Mouse (Mus musculus) R1 (cell line): ENCODE measurements around the gene Poldip2.
"Not testable (repeated sequence)": the region's sequence is repeated elsewhere in the genome, so short reads cannot be mapped to it uniquely, and the experiment has no call there.

Source experiments
- DNase-seq: peaks from one replicate; pipeline ENCODE4 v3.0.0-alpha.2; 2018; ENCODE audit warnings: low read depth, low spot score

The Poldip2 gene

DNA sequence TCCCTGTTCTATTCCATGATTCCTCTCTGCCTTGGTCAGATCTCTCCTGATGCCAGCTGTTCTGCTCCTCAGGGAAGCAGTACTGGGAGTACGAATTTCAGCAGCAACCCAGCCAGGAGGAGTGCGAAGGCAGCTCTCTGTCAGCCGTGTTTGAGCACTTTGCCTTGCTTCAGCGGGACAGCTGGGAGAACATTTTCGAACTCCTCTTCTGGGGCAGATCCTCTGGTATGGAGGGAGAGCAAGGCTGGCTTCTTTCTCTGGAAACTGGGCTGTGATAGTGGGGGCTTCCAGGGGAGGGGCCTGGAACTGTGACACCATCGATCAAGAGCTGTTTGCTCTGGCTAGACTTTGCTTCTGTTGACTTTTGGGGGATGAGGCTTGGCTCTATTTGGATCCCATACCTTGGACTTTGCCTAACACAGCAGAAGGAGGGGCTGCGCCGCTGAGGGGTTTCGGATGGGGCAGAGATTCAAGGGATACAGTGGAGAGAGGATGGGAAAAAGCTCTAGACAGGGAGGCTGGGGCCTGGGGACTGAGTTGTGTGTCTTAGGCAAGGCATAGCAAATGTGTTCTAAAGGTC lies 11.3 kb upstream of the Poldip2 start:
- no peak for DNase-seq

DNA sequence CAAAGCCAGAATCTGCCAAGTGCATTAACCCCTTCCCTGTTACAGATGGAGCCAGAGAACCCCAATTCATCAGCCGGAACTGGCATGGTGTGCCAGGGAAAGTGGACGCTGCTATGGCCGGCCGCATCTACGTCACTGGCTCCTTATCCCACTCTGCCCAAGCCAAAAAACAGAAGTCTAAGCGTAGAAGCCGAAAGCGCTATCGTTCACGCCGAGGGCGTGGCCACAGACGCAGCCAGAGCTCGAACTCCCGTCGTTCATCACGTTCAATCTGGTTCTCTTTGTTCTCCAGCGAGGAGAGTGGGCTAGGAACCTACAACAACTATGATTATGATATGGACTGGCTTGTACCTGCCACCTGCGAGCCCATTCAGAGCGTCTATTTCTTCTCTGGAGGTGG lies 10.5 kb upstream of the Poldip2 start:
- DNase-seq, result peak; percentile 28

DNA sequence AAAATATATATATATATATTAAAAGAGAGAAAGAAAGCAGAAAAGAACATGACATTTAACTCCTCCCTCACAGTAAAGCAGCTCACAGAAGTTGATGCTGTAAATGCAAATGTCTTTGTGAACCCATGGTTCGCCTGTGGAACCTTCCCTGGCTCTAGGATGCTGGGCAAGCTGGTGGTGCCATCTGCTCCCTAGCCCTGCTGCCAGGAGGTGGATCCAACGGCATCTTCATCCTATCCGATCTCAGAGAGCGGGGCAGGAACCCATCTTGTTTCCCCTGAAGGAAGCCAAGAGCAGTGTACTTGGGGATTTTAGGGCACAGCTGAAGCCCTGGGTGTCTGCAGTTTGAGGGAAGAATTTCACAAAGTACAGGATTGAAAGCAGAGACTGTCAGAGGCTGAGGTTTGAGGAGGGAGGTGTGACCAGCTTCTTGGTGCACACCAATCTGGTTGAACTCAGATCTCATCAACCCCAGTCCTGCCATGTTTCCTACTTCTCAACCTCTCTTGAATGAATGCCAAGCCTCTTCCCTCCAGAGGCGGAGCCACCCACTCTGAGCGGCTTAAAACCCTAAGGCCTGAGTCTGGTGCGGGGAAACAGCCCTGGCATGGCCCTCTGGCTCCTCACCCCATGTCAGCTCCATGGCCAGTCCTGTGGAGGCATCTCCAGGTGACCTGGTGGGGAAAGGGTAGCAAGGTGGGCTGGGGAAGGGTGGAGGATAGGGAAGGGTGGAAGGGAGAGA lies 8.9 kb upstream of the Poldip2 start, which contains the start of gene Sebox:
Gene Sebox, plus strand, starts transcription at position 539 of the 742 bp plus-strand sequence.
- no peak for DNase-seq

- no peak for DNase-seq
Measured at GRCm38 (mm10) chr11:78505430-78505829, 6.6 kb upstream of the Poldip2 start.

- peak; percentile 51 for DNase-seq
Measured at GRCm38 (mm10) chr11:78509148-78509547, 2.8 kb upstream of the Poldip2 start.

- peak; percentile 59 for DNase-seq
Measured at GRCm38 (mm10) chr11:78513106-78513790, 1.3 kb downstream of the Poldip2 start.

DNA sequence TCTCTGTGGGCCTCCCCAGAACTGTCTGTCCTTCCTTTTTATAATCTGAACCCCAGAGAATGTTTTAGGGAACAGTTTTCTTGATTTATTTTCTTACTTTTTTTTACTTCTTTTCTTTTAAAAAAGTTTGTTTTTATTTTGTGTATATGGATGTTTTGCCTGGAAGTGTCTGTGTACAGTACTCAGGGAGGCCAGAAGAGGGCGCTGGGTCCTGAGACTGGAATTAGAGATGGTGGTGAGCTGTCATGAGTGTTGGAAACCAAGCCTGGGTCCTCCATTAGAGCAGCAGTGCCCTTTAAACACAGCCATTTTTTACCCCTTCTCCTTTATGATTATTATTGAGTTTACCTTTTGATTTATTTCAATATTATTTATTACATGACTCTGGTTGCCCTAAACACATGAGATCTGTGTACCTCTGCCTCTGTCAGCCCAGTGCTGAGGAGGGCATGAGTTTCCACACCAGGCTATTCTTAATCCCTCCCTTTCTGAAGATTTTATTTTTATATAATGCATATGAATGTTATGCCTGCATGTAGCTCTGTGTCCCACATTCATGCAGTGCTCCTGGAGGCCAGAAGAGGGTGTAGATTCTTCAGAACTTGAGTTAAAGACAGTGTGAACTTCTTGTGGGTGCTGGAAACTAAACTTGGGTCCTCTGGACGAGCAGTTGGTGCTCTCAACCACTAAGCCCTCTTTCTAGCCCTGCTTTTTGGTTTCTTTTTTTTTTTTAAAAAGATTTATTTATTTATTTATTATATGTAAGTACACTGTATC lies 3.7 kb downstream of the Poldip2 start:
- peak; percentile 70 for DNase-seq

- peak; percentile 51 for DNase-seq
Measured at GRCm38 (mm10) chr11:78518931-78519330, 6.9 kb downstream of the Poldip2 start.

DNA sequence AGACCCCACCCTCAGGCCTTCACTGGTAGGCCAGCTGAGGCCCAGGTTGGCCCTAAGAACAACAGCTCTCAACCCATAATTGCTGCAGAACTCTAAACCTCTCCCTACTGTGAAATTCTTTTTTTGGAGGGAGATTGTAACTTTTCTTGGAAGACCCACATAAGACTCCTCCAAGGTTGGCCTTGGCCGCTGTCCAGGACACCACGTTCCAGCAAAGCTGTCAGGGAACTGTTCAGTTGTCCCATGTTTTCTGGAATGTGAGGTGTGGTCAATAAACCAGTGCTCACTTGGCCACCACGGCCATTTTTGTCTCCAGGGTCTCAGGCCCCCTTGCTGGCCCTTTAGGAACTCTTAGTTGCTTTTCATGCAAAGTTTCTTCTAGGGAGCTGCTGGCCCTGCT lies 9.9 kb downstream of the Poldip2 start:
- DNase-seq, result no peak

GRCm38 (mm10) chr11:78522481-78522997 lies 10.5 kb downstream of the Poldip2 start:
- DNase-seq, result peak; percentile 63

DNA sequence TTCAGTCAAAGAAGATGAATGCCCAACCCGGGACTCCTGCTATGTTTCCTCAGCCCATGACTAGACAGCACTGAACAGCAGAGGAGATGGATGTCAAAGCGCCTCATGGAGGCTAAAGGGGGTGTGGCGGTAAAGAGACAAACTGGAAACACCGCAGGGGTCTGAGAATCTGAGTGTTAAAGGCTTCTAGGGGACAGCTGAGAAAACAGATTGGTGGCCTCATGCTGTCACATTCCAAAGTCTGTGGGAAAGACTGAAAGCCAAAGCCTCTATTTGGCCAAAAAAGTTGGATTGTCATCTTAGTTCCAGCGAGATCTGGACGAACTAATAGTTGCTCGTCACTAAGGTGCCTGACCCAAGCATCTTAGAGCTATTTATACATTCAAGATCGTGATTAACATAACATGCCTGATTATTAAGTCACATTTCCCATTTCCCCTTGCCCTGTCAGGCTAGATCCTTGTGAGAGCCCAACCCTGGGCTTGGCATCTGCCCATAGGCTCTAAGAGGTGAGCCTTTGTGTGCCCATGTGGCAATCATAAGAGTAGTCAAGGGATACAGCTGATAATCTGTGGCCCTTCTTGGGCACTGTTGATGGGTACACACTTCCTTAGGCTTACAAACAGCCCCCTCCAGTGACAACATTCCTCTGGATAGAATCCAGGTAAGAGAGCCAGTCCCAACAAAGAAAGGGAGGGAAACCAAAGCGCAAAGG lies 11.4 kb downstream of the Poldip2 start:
- DNase-seq, result peak; percentile 55

DNA sequence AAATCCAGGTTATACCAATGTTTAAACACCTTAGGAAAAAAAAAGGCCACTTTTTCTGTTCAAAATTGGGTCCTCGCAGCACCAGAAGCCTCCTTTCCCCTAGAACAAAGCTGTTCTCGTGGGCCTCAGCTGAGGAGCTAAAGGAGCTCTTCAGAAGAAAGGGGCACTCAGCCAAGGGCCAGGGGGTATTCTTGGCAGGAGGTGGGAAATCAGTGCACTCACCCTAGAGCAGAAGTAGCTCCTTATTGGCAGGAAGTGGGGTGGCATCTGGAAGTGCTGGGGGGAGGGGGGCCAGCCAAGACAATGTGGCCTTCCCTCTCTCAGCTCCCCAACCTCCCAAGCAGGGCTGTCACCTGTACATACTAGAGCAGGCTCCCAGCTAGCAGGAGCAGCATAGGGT lies 12.8 kb downstream of the Poldip2 start:
- no peak for DNase-seq

GRCm38 (mm10) chr11:78528714-78529113 lies 16.7 kb downstream of the Poldip2 start:
- DNase-seq, result no peak

GRCm38 (mm10) chr11:78530001-78530400 lies 18.0 kb downstream of the Poldip2 start:
- DNase-seq, result no peak

DNA sequence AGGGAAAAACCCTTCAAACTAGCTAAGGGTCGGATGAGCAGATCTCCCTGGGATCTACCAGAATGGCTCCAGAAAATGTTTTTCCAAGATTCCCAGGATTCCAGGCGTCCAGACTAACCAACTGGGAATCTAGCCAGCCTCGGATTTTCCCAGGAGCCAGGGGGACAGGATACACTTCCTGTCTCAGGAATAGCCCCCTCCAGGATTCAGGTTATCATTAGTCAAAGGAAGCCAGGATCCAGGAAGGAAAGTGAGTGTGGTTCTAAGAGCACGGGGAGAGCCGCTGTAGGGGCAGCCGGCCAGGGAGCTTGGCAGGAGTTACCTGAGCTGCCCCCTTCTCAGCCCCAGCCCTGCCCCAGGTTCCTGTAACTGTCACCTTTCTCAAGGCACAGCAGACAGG lies 19.1 kb downstream of the Poldip2 start:
- no peak for DNase-seq

DNA sequence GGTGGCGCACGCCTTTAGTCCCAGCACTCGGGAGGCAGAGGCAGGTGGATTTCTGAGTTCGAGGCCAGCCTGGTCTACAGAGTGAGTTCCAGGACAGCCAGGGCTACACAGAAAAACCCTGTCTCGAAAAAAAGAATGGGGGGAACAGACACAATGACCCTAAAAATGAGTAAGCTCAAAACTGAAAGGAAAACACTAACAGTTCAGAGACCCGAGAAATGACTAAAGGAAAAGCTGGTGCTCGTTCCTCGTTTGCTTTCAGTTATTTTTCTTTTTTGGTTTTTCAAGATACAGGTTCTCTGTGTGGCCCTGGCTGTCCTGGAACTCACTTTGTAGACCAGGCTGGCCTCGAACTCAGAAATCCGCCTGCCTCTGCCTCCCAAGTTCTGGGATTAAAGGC lies 19.5 kb downstream of the Poldip2 start:
- DNase-seq, result not testable (repeated sequence)

- peak; percentile 23 for DNase-seq
Measured at GRCm38 (mm10) chr11:78534516-78534915, 22.5 kb downstream of the Poldip2 start.

GRCm38 (mm10) chr11:78535376-78536079 lies 23.5 kb downstream of the Poldip2 start:
- DNase-seq, result peak; percentile 87

GRCm38 (mm10) chr11:78536080-78536689 lies 24.2 kb downstream of the Poldip2 start, which contains the start of the genes Tnfaip1 and Ift20:
Gene Tnfaip1 (minus strand): TSS chr11:78536332.
Gene Ift20 (plus strand): TSS chr11:78536361.
- peak; percentile 100 for DNase-seq

GRCm38 (mm10) chr11:78536690-78537084 lies 24.7 kb downstream of the Poldip2 start:
- no peak for DNase-seq
